Mouse (Mus musculus) CH12.LX (cell line): ENCODE results near the gene Pqlc2. TPM values are rescaled to one million over a fixed set of nuclear protein-coding genes. Genes with fewer than 3 reads are reported as not detected.

ENCODE experiments used
- DNase-seq: peaks from one replicate; pipeline ENCODE4 v3.0.0-alpha.2; 2013; ENCODE audit errors: extremely low read depth
- H3K27ac ChIP-seq: 2 replicates; pipeline ENCODE4 v1.5.1; 2012; ENCODE audit warnings: low read depth, mild to moderate bottlenecking, control low read depth, moderate library complexity; ENCODE audit not compliant: insufficient read depth
- H3K27me3 ChIP-seq: replicated peaks from 2 replicates; pipeline ENCODE3; 2012; ENCODE audit warnings: inconsistent platforms
- H3K36me3 ChIP-seq, 2 experiments: replicated peaks in 1 of 2; 2 replicates each; pipeline versions ENCODE3 to v1.6.1; 2012; ENCODE audit warnings: inconsistent platforms in 1 of 2, low read length in 1 of 2, mild to moderate bottlenecking in 1 of 2, mixed read lengths in 1 of 2, moderate library complexity in 1 of 2; ENCODE audit not compliant: control insufficient read depth in 1 of 2, insufficient read depth in 1 of 2
- H3K4me1 ChIP-seq, 2 experiments: 2 replicates each; pipeline ENCODE4 v1.6.1; 2012; ENCODE audit warnings: inconsistent platforms in 1 of 2, moderate library complexity in 1 of 2; ENCODE audit not compliant: insufficient read depth in 2 of 2, control insufficient read depth in 1 of 2
- H3K4me2 ChIP-seq: 2 replicates; pipeline ENCODE4 v1.6.1; 2012; ENCODE audit warnings: low read depth, mild to moderate bottlenecking, control low read depth; ENCODE audit not compliant: poor library complexity, insufficient read depth, severe bottlenecking
- H3K4me3 ChIP-seq, 3 experiments: fragments of 150-350 bp in 1 of 3; sonication (generic) in 1 of 3; replicated peaks in 1 of 3; 2 replicates each; pipeline versions ENCODE3 to v1.5.1; 2011 to 2012; ENCODE audit warnings: low read depth in 2 of 3, low read length in 2 of 3, mild to moderate bottlenecking in 2 of 3, moderate library complexity in 2 of 3, control low read depth in 1 of 3, improper control_type of control experiment in 1 of 3, inconsistent platforms in 1 of 3, mixed read lengths in 1 of 3; ENCODE audit not compliant: poor library complexity in 1 of 3
- H3K79me2 ChIP-seq: replicated peaks from 2 replicates; pipeline ENCODE4 v1.6.1; 2012; ENCODE audit warnings: mild to moderate bottlenecking, moderate library complexity; ENCODE audit not compliant: control insufficient read depth, poor library complexity, insufficient read depth, severe bottlenecking; ENCODE audit errors: extremely low read depth
- H3K9ac ChIP-seq: 2 replicates; pipeline ENCODE4 v1.6.1; 2012; ENCODE audit warnings: low read depth, mild to moderate bottlenecking, control low read depth, moderate library complexity; ENCODE audit not compliant: insufficient read depth
- H3K9me3 ChIP-seq: replicated peaks from 2 replicates; pipeline ENCODE3; 2012; ENCODE audit warnings: low read length, inconsistent platforms, mixed read lengths
- CHD1 ChIP-seq: IDR thresholded peaks from 2 replicates; pipeline ENCODE4 v1.6.1; 2012; ENCODE audit warnings: low read depth, low read length, improper control_type of control experiment, inconsistent platforms
- CHD2 ChIP-seq: IDR thresholded peaks from 2 replicates; pipeline ENCODE4 v1.6.1; 2011; ENCODE audit warnings: low read length, improper control_type of control experiment
- CTCF ChIP-seq, 2 experiments: IDR thresholded peaks in 1 of 2; conservative IDR thresholded peaks in 1 of 2; 2 replicates each; pipeline ENCODE4 v1.5.1; 2011 to 2012; ENCODE audit warnings: low read depth in 2 of 2, low read length in 2 of 2, improper control_type of control experiment in 1 of 2, inconsistent platforms in 1 of 2, mild to moderate bottlenecking in 1 of 2, moderate library complexity in 1 of 2
- ETS1 ChIP-seq: conservative IDR thresholded peaks from 2 replicates; pipeline ENCODE4 v1.6.1; 2012; ENCODE audit warnings: low read depth, mild to moderate bottlenecking, inconsistent platforms, low read length, improper control_type of control experiment, moderate library complexity
- GABPA ChIP-seq: IDR thresholded peaks from 2 replicates; pipeline ENCODE4 v1.6.1; 2012; ENCODE audit warnings: low read depth, low read length, improper control_type of control experiment, inconsistent platforms; ENCODE audit not compliant: insufficient replicate concordance
- HCFC1 ChIP-seq: IDR thresholded peaks from 2 replicates; pipeline ENCODE4 v1.6.1; 2012; ENCODE audit warnings: low read depth, mild to moderate bottlenecking, inconsistent platforms, low read length, improper control_type of control experiment
- IRF4 ChIP-seq: IDR thresholded peaks from 2 replicates; pipeline ENCODE4 v1.6.1; 2014; ENCODE audit warnings: low read depth, mild to moderate bottlenecking, inconsistent platforms, low read length, improper control_type of control experiment
- JUN ChIP-seq: IDR thresholded peaks from 2 replicates; pipeline ENCODE4 v1.6.1; 2011; ENCODE audit warnings: low read depth, mild to moderate bottlenecking, low read length, improper control_type of control experiment, moderate library complexity; ENCODE audit not compliant: insufficient read depth
- JUND ChIP-seq: conservative IDR thresholded peaks from 2 replicates; pipeline ENCODE4 v1.6.1; 2011; ENCODE audit warnings: low read depth, low read length, improper control_type of control experiment
- MYC ChIP-seq: IDR thresholded peaks from 2 replicates; pipeline ENCODE4 v1.6.1; 2011; ENCODE audit warnings: low read depth, mild to moderate bottlenecking, improper control_type of control experiment, low read length
- NELFE ChIP-seq: IDR thresholded peaks from 2 replicates; pipeline ENCODE4 v1.6.1; 2011; ENCODE audit warnings: low read depth, low read length, improper control_type of control experiment
- NRF1 ChIP-seq: IDR thresholded peaks from 2 replicates; pipeline ENCODE4 v1.6.1; 2014; ENCODE audit warnings: low read depth, mild to moderate bottlenecking, inconsistent platforms, low read length, improper control_type of control experiment, moderate library complexity
- SIN3A ChIP-seq: IDR thresholded peaks from 2 replicates; pipeline ENCODE4 v1.6.1; 2012; ENCODE audit warnings: low read length, improper control_type of control experiment, inconsistent platforms
- TBP ChIP-seq: conservative IDR thresholded peaks from 2 replicates; pipeline ENCODE4 v1.6.1; 2011; ENCODE audit warnings: low read depth, low read length, improper control_type of control experiment
- TCF12 ChIP-seq: IDR thresholded peaks from 2 replicates; pipeline ENCODE4 v1.6.1; 2014; ENCODE audit warnings: low read depth, mild to moderate bottlenecking, inconsistent platforms, low read length, improper control_type of control experiment
- UBTF ChIP-seq: IDR thresholded peaks from 2 replicates; pipeline ENCODE4 v1.6.1; 2012; ENCODE audit warnings: low read depth, mild to moderate bottlenecking, inconsistent platforms, low read length, improper control_type of control experiment, moderate library complexity
- USF2 ChIP-seq: conservative IDR thresholded peaks from 2 replicates; pipeline ENCODE4 v1.6.1; 2011; ENCODE audit warnings: low read depth, low read length, improper control_type of control experiment
- ZC3H11A ChIP-seq: IDR thresholded peaks from 2 replicates; pipeline ENCODE4 v1.6.1; 2012; ENCODE audit warnings: low read depth, mild to moderate bottlenecking, inconsistent platforms, low read length, improper control_type of control experiment
- ZNF384 ChIP-seq: IDR thresholded peaks from 2 replicates; pipeline ENCODE4 v1.6.1; 2012; ENCODE audit warnings: low read depth, low read length, improper control_type of control experiment, inconsistent platforms
- dilution Hi-C: fragments of 300-500 bp; cut with MboI; formaldehyde crosslinking; loops from 2 replicates; pipeline ENCODE4 v1.14.3; 2020; ENCODE audit warnings: low sequenced_read_pairs; ENCODE audit not compliant: extremely low pct_unique_long_range_greater_than_20kb, extremely low pct_ligation_motif_present
- in situ Hi-C: fragments of 300-500 bp; cut with MboI; formaldehyde crosslinking; loops from 3 replicates; pipeline ENCODE4 v1.14.3; 2019; ENCODE audit warnings: low sequenced_read_pairs, low pct_ligation_motif_present, low pct_unique_long_range_greater_than_20kb, mixed read lengths
- polyA plus RNA-seq: library from polyadenylated mRNA; unstranded; fragments of >175 nt; gene quantifications from 2 replicates; pipeline ENCODE4 v1.2.1, GENCODE M21; 2012; ENCODE audit warnings: low read depth; ENCODE audit not compliant: insufficient read length
- total RNA-seq, 2 experiments: library from RNA; depleted of rRNA; stranded (reverse); fragments of 300-350 nt in 1 of 2; fragments of >200 nt in 1 of 2; gene quantifications; 2 replicates each; pipeline ENCODE4 v1.2.3; 2012 to 2014

The Pqlc2 gene
- total and polyA plus RNA-seq, 3 experiments = 6.2 to 8.1 (median 6.8) TPM

DNA sequence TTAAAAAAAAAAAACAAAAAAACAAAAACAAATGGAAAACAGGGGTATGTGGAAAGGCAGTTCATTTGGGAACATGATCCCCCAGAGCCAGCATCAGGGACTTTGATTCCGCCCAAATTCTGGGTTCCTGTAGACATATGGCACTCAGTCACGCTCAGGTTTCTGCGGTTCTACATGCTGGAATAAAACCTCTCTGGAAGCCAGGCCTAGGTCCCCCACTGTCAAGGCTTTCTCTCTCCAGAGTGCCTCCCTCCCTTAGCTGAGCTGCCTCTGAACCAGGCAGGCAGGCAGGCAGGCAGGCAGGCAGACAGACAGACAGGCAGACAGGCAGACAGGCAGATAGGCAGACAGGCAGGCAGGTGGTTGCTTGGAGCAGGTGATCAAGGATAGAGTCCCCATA lies 40.3 kb downstream of the Pqlc2 start:
- Histone ChIP-seq H3K4me1 (peaks cover 0 to 3% of the 10 kb centered on the region in 2 experiments; a peak in 1 of 4 replicates), H3K79me2 (no peaks in the 10 kb centered on the region), H3K9me3 (no peaks in the 10 kb centered on the region), H3K27me3 (no peaks in the 10 kb centered on the region), H3K36me3 (peaks cover 47 to 98% of the 10 kb centered on the region in 2 experiments), H3K4me2 (no peak overlapping the region), H3K27ac (no peak overlapping the region), H3K4me3 (no peak overlapping the region), H3K9ac (no peak overlapping the region)
- dilution Hi-C loops (no loop called here), in situ Hi-C loops (no loop called here)
- TF ChIP-seq TBP (no peak), NRF1 (no peak), SIN3A (no peak), CTCF (conservative IDR thresholded peaks at IDR 0.05 in 1 of 2, IDR thresholded peaks at IDR 0.05 in 1 of 2; ENCODE audit: low read depth in 2 of 2, low read length in 2 of 2) (no peak), NELFE (no peak), TCF12 (no peak), JUN (no peak), UBTF (no peak), CHD2 (no peak), GABPA (no peak), HCFC1 (no peak), ZC3H11A (no peak), MYC (no peak), ETS1 (no peak), CHD1 (no peak), IRF4 (no peak), ZNF384 (no peak), JUND (no peak)
- no peak for DNase-seq

DNA sequence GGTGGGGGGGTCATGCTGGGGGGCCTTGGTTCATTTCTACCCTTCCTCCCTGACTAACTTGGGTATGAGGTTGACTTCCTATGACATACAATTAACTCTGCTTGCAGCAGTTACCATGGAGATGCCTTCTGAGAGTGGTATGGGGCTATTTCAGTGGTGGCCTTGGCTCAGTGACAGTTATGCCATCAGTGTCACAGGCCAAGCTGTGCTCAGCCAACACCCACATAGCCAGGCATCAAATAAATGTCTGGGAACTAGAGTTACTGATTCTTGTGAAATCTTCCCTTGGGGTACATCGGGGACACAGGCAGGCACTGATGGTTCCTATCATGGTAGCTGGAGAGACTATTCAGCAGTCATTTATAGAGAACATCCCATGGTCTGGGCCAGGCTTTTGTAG lies 42.3 kb downstream of the Pqlc2 start:
- dilution Hi-C loops = no loop called here
- peaks cover 0 to 3% of the 10 kb centered on the region in 2 experiments; a peak in 1 of 4 replicates for H3K4me1 ChIP-seq

More for the DNA sequence above, 42.3 kb downstream of the Pqlc2 start:
- H3K79me2 ChIP-seq = no peaks in the 10 kb centered on the region
- H3K27me3 ChIP-seq = no peaks in the 10 kb centered on the region
- DNase-seq = no peak
- H3K4me3 ChIP-seq = no peak overlapping the region
- H3K9ac ChIP-seq = no peak overlapping the region
- peaks cover 49 to 98% of the 10 kb centered on the region in 2 experiments for H3K36me3 ChIP-seq
- no peak overlapping the region for H3K4me2 ChIP-seq
- in situ Hi-C loops = no loop called here
- no peaks in the 10 kb centered on the region for H3K9me3 ChIP-seq
- TF ChIP-seq USF2 = no peak
- no peak for TF ChIP-seq CTCF (conservative IDR thresholded peaks at IDR 0.05 in 1 of 2, IDR thresholded peaks at IDR 0.05 in 1 of 2; ENCODE audit: low read depth in 2 of 2, low read length in 2 of 2)
- no peak overlapping the region for H3K27ac ChIP-seq
